Mouse (Mus musculus) liver, embryonic 14.5 days (tissue): ENCODE results near the gene Sirt4. TPM values are rescaled to one million over a fixed set of nuclear protein-coding genes. Genes with fewer than 3 reads are reported as not detected.
A peak's percentile ranks its signal among the peaks of the same experiment; 100 is the strongest.

Source experiments
- ATAC-seq: fragments of 200-750 bp; cut with Nextera tagmentation; 2 replicates; pipeline ENCODE4 v1.8.0; 2017; ENCODE audit warnings: moderate number of reproducible peaks, mild to moderate bottlenecking, moderate library complexity; ENCODE audit not compliant: insufficient read depth
- DNase-seq, 3 experiments: peaks; one replicate each; pipeline ENCODE4 v3.0.0-alpha.2; 2012 to 2013; ENCODE audit warnings: low read depth in 3 of 3, low spot score in 3 of 3
- H3K27ac ChIP-seq: fragments of 300-500 bp; sonication (generic); 2 replicates; pipeline ENCODE4 v1.5.1; 2014; ENCODE audit warnings: moderate library complexity, mild to moderate bottlenecking, control low read depth, inconsistent platforms
- H3K27me3 ChIP-seq: fragments of 300-500 bp; sonication (generic); 2 replicates; pipeline ENCODE4 v1.6.1; 2014; ENCODE audit warnings: mild to moderate bottlenecking, low read length, moderate library complexity; ENCODE audit not compliant: control insufficient read depth, insufficient read depth
- H3K36me3 ChIP-seq: fragments of 300-500 bp; sonication (generic); replicated peaks from 2 replicates; pipeline ENCODE4 v1.6.1; 2014; ENCODE audit warnings: low read depth; ENCODE audit not compliant: control insufficient read depth, insufficient read depth
- H3K4me1 ChIP-seq, 2 experiments: fragments of 200-500 bp in 1 of 2; fragments of 300-500 bp in 1 of 2; sonication (generic) in 1 of 2; replicated peaks; 2 replicates each; pipeline ENCODE4 v1.6.1; 2012 to 2014; ENCODE audit warnings: antibody characterized with exemption in 1 of 2, inconsistent platforms in 1 of 2, low read length in 1 of 2; ENCODE audit not compliant: control insufficient read depth in 2 of 2, insufficient read depth in 2 of 2
- H3K4me2 ChIP-seq: fragments of 300-500 bp; sonication (generic); 2 replicates; pipeline ENCODE4 v1.6.1; 2014; ENCODE audit warnings: low read depth, mild to moderate bottlenecking, control low read depth, moderate library complexity
- H3K4me3 ChIP-seq, 2 experiments: fragments of 200-500 bp in 1 of 2; fragments of 300-500 bp in 1 of 2; sonication (generic) in 1 of 2; 2 replicates each; pipeline ENCODE4 v1.5.1; 2012 to 2014; ENCODE audit warnings: low read depth in 2 of 2, low read length in 2 of 2, mild to moderate bottlenecking in 2 of 2, control low read depth in 1 of 2, inconsistent platforms in 1 of 2, moderate library complexity in 1 of 2; ENCODE audit not compliant: insufficient read depth in 1 of 2
- H3K9ac ChIP-seq: fragments of 300-500 bp; sonication (generic); replicated peaks from 2 replicates; pipeline ENCODE4 v1.6.1; 2014; ENCODE audit warnings: mild to moderate bottlenecking, control low read depth, moderate library complexity
- H3K9me3 ChIP-seq: fragments of 300-500 bp; sonication (generic); 2 replicates; pipeline ENCODE4 v1.6.1; 2016; ENCODE audit warnings: low read length, mixed read lengths; ENCODE audit not compliant: control insufficient read depth
- CTCF ChIP-seq: IDR thresholded peaks from 2 replicates; pipeline ENCODE4 v1.5.1; 2016; ENCODE audit warnings: antibody characterized with exemption, low read depth, control low read depth
- EP300 ChIP-seq: IDR thresholded peaks from 2 replicates; pipeline ENCODE4 v1.6.1; 2016; ENCODE audit warnings: antibody characterized with exemption, low read depth
- WGBS: fragments of 180-500 bp; shearing (Covaris S2); extraction: QIAGEN DNeasy Blood & Tissue Kit; methylation state at CpG from one replicate; pipeline ENCODE4 v1.1.7; 2014; ENCODE audit not compliant: insufficient replicate concordance; 5-methylcytosine and 5-hydroxymethylcytosine counted together
- polyA plus RNA-seq, 2 experiments: library from polyadenylated mRNA; depleted of rRNA in 1 of 2; stranded (reverse) in 1 of 2; unstranded in 1 of 2; fragments of >200 nt; fragmentation: Nextera tagmentation in 1 of 2; extraction: Ambion mirVana in 1 of 2; gene quantifications; 2 replicates each; pipeline versions ENCODE4 v1.2.1 to v1.2.3; 2012 to 2014

Sirt4 gene
- polyA plus RNA-seq, 2 experiments: 3.9 to 8.4 TPM

DNA sequence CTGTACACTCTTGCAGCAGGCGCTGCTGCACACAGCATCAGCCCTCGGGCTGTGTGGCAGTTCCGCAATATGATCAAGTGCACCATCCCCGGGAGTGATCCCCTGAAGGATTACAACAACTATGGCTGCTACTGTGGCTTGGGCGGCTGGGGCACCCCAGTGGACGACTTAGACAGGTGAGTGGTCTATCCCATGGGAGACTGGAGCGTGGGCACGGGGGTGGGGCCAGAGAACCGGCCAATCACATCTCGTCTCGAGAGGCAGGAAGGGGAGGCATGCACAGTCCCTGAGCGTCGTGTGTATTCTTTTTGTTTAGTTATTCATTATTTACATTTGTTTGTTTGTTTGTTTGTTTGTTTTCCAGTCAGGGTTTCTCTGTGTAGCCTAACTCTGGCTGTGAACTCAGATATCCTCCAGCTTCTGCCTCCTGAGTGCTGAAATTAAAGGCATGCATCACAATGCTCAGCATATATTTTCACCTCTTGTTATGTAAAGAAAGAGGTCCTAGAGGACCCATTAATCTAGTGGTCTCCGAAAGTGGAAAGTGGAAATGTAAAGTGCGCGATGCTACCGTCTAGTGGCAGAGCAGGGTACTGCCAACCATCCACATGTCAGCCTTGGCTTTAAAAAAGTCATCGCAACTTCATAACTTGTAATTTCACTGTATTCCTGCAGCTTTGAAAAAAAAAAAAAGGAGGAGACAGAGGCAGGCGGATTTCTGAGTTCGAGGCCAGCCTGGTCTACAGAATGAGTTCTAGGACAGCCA lies 13.6 kb downstream of the Sirt4 start:
- Histone ChIP-seq H3K4me1 (peaks cover 0 to 12% of the 10 kb centered on the region in 2 experiments; a peak in 1 of 4 replicates), H3K27ac (no peak overlapping the region), H3K36me3 (no peaks in the 10 kb centered on the region), H3K4me2 (peak overlapping the region; percentile 39), H3K9me3 (no peaks in the 10 kb centered on the region), H3K9ac (no peak overlapping the region), H3K4me3 (no peak overlapping the region), H3K27me3 (no peaks in the 10 kb centered on the region; the same call in 1 of the 2 replicates)
- no peak for ATAC-seq
- TF ChIP-seq EP300: no peak
- TF ChIP-seq CTCF: peak; percentile 80
- DNase-seq: no peak
- 34% methylated on average over 20 of the region's 20 CpGs for WGBS

DNA sequence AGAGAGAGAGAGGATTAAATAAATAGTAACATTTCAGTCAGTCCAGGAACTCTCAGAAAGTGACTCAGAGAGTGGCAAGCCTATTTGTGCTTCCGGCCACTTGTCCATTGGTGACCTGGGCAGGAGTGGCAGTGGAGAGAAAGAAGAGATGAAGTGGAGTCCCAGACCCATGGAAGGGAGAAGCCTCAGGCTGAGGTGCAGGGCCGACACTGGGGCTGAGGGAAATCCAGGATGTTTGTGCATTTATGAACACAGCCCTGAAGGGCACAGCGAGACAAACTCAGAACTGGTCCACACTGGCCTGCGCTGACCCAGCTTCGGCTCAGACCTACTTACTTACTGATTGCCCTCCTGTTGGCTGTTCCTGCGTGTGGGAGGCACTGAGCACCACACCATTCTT lies 14.7 kb downstream of the Sirt4 start:
- H3K36me3 ChIP-seq: no peaks in the 10 kb centered on the region
- DNase-seq (no peak), ATAC-seq (no peak)
- H3K4me2 ChIP-seq: no peak overlapping the region
- H3K9me3 ChIP-seq: no peaks in the 10 kb centered on the region
- H3K4me1 ChIP-seq: peaks cover 0 to 8% of the 10 kb centered on the region in 2 experiments; a peak in 1 of 4 replicates
- no peak overlapping the region for H3K4me3 ChIP-seq
- WGBS: 54% methylated on average over 6 of the region's 6 CpGs
- TF ChIP-seq CTCF (no peak), EP300 (no peak)
- no peak overlapping the region for H3K9ac ChIP-seq
- H3K27me3 ChIP-seq: no peaks in the 10 kb centered on the region; the same call in 1 of the 2 replicates
- no peak overlapping the region for H3K27ac ChIP-seq

DNA sequence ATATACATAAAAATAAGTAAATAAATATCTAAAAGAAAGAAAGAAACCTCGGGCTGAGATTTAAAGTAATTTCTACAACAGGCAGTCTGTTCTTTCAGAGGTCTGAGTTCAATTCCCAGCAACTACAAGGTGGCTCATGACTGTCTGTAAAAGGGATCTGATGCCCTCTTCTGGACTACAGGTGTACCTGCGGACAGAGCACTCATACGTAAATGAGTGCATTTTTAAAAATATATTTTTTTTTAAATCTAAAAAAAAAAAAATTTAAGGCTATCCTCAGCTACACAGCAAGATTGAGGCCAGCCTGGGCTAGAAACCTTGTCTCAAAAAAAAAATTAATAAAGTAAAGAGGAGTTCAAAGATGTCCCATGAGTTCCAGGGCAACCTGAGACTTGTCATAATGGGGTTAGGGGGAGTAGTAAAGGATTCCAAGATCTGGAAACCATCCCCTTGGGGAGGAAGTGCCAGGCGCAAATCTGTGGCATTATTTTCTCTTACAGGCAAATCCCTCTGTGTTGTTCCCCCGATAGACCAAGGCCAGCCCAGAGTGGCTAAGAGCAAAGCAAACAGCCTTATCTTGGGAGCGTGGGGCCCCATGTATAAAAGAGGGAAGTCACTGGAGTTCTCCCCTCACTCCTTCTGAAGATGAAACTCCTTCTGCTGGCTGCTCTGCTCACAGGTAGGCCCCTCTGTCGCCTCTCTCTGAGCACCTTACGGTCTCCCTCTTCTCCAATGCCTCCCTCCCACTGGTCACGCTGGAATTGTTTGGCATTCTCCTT lies 18.7 kb downstream of the Sirt4 start, which contains the start of gene Pla2g1b:
Gene Pla2g1b (plus strand): TSS at position 621 of the 779 bp plus-strand sequence.
- 22% methylated on average over 9 of the region's 9 CpGs for WGBS
- no peak within 1 kb of the TSS for H3K9ac ChIP-seq
- DNase-seq (no peak), ATAC-seq (no peak)
- no peaks in the 10 kb centered on the region for H3K27me3 ChIP-seq
- no peaks in the 10 kb centered on the region for H3K9me3 ChIP-seq
- H3K4me3 ChIP-seq: no peak within 1 kb of the TSS
- H3K4me2 ChIP-seq: no peak within 1 kb of the TSS
- H3K4me1 ChIP-seq: peaks cover 0 to 5% of the 10 kb centered on the region in 2 experiments; a peak in 1 of 4 replicates
- H3K36me3 ChIP-seq: no peaks in the 10 kb centered on the region
- TF ChIP-seq EP300: no peak
- TF ChIP-seq CTCF: peak; percentile 28; the same call in 1 of the 2 replicates
- no peak within 1 kb of the TSS for H3K27ac ChIP-seq

DNA sequence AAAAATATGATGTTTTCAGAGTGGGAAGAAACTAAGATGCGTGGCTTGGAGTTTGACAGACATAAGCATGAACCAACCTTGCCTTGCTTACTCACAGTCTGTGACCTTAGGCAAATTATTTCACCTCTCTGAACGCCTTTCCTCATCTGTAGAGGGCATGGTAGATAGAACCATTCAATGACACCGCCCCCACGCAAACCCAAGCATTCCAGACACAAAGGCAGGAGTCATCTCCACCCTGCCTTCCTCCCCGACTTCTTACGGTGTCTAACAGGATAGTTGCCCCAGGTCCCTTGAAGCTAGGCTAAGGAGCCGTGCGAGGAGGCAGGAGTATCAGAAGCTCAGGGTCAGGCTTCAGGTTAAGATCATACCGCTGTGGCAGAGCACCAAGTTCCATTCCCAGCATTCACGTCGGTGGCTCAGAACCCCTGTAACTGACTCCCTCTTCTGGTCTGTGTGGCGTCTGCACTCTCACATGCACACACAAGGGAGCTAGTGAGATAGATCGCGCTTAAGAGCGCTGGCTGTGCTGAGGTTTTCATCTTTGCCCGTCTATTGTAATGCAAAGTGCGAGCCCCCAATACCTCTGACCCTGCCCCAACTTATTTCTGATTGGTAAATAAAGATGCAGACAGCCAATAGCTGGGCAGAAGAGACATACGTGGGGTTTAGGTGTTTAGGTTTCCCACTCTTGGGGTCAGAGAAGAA lies 20.0 kb downstream of the Sirt4 start:
- DNase-seq: no peak
- H3K4me3 ChIP-seq: no peak overlapping the region
- no peaks in the 10 kb centered on the region for H3K36me3 ChIP-seq
- H3K4me1 ChIP-seq: peaks cover 0 to 5% of the 10 kb centered on the region in 2 experiments; a peak in 1 of 4 replicates
- no peak for ATAC-seq
- no peak for TF ChIP-seq EP300
- no peak for TF ChIP-seq CTCF
- no peak overlapping the region for H3K9ac ChIP-seq
- H3K27ac ChIP-seq: no peak overlapping the region
- H3K27me3 ChIP-seq: no peaks in the 10 kb centered on the region
- no peak overlapping the region for H3K4me2 ChIP-seq
- WGBS: 66% methylated on average over 18 of the region's 18 CpGs
- no peaks in the 10 kb centered on the region for H3K9me3 ChIP-seq
